Mouse (Mus musculus): Measurements from ENCODE around the gene Tm9sf4. TPM values are rescaled to one million over a fixed set of nuclear protein-coding genes. Genes with fewer than 3 reads are reported as not detected.

Tm9sf4 gene
- 74.5 and 80.5 TPM in 2 replicates for polyA plus RNA-seq (2016; fragmentation: Nextera tagmentation; extraction: Ambion mirVana)

DNA sequence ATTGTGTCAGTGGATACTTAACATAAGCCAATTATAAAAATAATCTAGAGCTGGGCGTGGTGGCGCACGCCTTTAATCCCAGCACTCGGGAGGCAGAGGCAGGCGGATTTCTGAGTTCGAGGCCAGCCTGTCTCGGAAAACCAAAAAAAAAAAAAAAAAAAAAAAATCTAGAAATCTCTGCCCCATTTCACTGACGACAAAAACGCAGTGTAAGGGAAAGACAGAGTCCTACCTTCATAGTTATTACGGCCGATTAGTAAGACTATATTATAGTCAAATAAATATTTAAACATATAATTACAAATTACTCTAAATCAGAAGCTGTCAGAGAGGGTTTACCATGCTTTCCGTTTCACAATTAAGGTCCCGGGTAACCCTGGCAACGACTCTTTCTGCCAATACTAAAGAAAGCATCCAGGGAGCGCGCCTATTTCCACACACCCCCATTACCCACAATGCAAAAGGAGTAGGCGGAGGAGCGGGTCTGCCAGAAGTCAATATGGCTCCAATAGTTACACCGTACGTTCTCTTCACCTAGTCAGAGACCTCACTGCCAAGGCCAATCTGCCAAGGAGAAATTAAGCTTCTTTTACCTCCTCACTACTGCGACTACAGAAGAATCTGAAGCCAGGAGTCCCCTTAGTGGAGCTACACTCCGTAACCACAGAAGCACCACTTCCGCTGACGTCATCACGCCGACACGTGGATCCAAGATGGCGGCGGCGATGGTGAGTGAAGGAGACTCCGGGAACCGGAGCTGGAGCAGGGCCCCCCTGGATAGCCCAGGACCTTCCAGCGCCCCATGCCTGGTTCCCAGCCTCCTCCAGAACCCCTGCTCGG, at the start of gene Tm9sf4:
Gene Tm9sf4 (plus strand): TSS at position 460 of the 840 bp plus-strand sequence.
- DNase-seq (ENCODE audit: low spot score): peak; percentile 95
- Histone ChIP-seq H3K4me1 (replicated peaks) (peaks cover 9% of the 10 kb centered on the region), H3K36me3 (peaks cover 14% of the 10 kb centered on the region), H3K27ac (peak within 1 kb of the TSS; percentile 97), H3K4me3 (peak within 1 kb of the TSS; percentile 88), H3K27me3 (ENCODE audit: insufficient read depth, poor library complexity, severe bottlenecking) (no peaks in the 10 kb centered on the region; the same call in 1 of the 2 replicates), H3K9me3 (no peaks in the 10 kb centered on the region)
- WGBS: 10% methylated on average over 34 of the region's 34 CpGs

GRCm38 (mm10) chr2:153115679-153116081, 45.4 kb upstream of the Tm9sf4 start:
- Histone ChIP-seq H3K27me3 (ENCODE audit: insufficient read depth, poor library complexity, severe bottlenecking) (peaks cover 11% of the 10 kb centered on the region), H3K4me1 (replicated peaks) (no peaks in the 10 kb centered on the region), H3K4me3 (no peak overlapping the region), H3K9me3 (no peaks in the 10 kb centered on the region), H3K27ac (no peak overlapping the region), H3K36me3 (no peaks in the 10 kb centered on the region)
- WGBS: 84% methylated on average over 4 of the region's 4 CpGs
- DNase-seq (ENCODE audit: low spot score): no peak

DNA sequence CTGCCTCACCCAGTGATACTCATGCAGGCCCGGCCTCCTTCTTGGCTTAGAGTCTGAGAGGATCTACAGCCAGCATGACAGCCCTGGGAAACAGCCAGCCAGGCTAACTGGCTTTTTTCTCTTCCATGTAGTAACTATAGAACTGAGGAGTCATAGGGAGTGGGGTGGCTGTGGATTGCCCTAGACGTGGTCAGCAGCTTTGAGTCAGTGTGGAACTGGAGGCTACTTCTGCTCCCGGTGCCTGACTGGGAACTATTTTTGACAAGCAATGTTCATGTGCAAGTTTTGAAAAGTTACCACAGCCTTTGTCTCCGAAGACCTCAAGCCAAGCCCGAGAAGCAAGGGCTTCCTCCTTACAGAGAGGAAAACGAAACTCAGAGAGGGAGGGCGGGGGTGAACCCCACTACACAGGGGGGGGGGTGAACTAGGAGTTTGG, 44.0 kb upstream of the Tm9sf4 start:
- Histone ChIP-seq H3K27ac (no peak overlapping the region), H3K4me3 (no peak overlapping the region), H3K4me1 (replicated peaks) (no peaks in the 10 kb centered on the region), H3K27me3 (ENCODE audit: insufficient read depth, poor library complexity, severe bottlenecking) (0 out of 2 replicates have a peak, but pooled peaks cover 3% of the 10 kb centered on the region), H3K9me3 (no peaks in the 10 kb centered on the region), H3K36me3 (no peaks in the 10 kb centered on the region)
- DNase-seq (ENCODE audit: low spot score): no peak
- WGBS: 88% methylated on average over 7 of the region's 7 CpGs

- no peak for DNase-seq (ENCODE audit: low spot score)
- H3K27ac ChIP-seq: no peak overlapping the region
- no peaks in the 10 kb centered on the region for H3K27me3 ChIP-seq (ENCODE audit: insufficient read depth, poor library complexity, severe bottlenecking)
- 91% methylated on average over 6 of the region's 6 CpGs for WGBS
- H3K4me3 ChIP-seq: no peak overlapping the region
- H3K4me1 ChIP-seq (replicated peaks): no peaks in the 10 kb centered on the region
- H3K9me3 ChIP-seq: no peaks in the 10 kb centered on the region
- H3K36me3 ChIP-seq: no peaks in the 10 kb centered on the region
Measured at GRCm38 (mm10) chr2:153119488-153119887, 41.6 kb upstream of the Tm9sf4 start.

DNA sequence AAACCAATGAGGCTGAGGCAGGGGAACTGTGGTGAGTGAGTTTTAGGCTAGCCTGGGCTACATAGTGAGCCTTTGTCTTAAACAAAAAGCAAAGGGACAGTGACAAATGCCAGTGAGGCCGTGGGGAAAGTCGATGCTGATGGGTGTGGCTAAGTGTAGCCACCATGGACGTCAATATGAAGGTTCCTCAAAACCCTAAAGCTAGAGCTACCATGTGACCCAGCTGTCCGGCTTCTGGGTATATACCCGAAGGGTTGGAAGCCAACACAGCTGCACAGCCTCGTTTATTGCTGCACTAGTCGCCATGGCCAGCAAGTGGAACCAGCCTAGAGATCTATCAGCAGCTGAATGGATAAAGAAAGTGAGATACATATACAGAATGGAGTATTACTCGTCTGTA, 41.0 kb upstream of the Tm9sf4 start:
- WGBS: 73% methylated on average over 8 of the region's 8 CpGs
- no peak overlapping the region for H3K27ac ChIP-seq
- no peaks in the 10 kb centered on the region for H3K36me3 ChIP-seq
- H3K9me3 ChIP-seq: no peaks in the 10 kb centered on the region
- no peak overlapping the region for H3K4me3 ChIP-seq
- no peak for DNase-seq (ENCODE audit: low spot score)
- no peaks in the 10 kb centered on the region for H3K27me3 ChIP-seq (ENCODE audit: insufficient read depth, poor library complexity, severe bottlenecking)
- no peaks in the 10 kb centered on the region for H3K4me1 ChIP-seq (replicated peaks)

GRCm38 (mm10) chr2:153121821-153122615, 39.1 kb upstream of the Tm9sf4 start:
- Histone ChIP-seq H3K27me3 (ENCODE audit: insufficient read depth, poor library complexity, severe bottlenecking) (no peaks in the 10 kb centered on the region), H3K36me3 (no peaks in the 10 kb centered on the region), H3K27ac (no peak overlapping the region), H3K4me1 (replicated peaks) (no peaks in the 10 kb centered on the region), H3K4me3 (no peak overlapping the region), H3K9me3 (no peaks in the 10 kb centered on the region)
- 77% methylated on average over 8 of the region's 8 CpGs for WGBS
- DNase-seq (ENCODE audit: low spot score): no peak

GRCm38 (mm10) chr2:153122701-153123100, 38.4 kb upstream of the Tm9sf4 start:
- no peaks in the 10 kb centered on the region for H3K36me3 ChIP-seq
- H3K9me3 ChIP-seq: no peaks in the 10 kb centered on the region
- WGBS: 89% methylated on average over 7 of the region's 7 CpGs
- no peak overlapping the region for H3K27ac ChIP-seq
- no peak for DNase-seq (ENCODE audit: low spot score)
- H3K4me1 ChIP-seq (replicated peaks): no peaks in the 10 kb centered on the region
- H3K4me3 ChIP-seq: no peak overlapping the region
- H3K27me3 ChIP-seq (ENCODE audit: insufficient read depth, poor library complexity, severe bottlenecking): no peaks in the 10 kb centered on the region

DNA sequence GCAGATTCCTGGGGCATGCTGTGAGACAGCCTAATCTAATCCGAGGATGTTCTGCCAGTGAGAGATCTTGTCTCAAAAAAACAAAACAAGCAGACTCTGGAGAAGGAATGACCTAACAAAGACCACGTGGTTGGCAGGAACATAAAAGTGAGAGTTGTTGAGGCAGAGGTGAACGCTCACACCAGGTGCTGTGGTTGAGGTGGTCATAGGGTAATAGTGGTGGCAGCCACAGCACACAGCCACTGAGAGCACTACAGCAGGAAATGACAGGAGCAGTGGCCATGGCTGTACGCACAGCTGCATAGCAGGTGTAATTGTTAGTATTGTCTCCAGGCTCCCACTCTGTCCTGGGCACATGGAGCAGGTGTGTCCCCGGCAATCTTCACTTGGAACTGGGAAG, 35.2 kb upstream of the Tm9sf4 start:
- Histone ChIP-seq H3K4me3 (no peak overlapping the region), H3K27me3 (ENCODE audit: insufficient read depth, poor library complexity, severe bottlenecking) (0 out of 2 replicates have a peak, but pooled peaks cover 3% of the 10 kb centered on the region), H3K27ac (no peak overlapping the region), H3K4me1 (replicated peaks) (no peaks in the 10 kb centered on the region), H3K9me3 (no peaks in the 10 kb centered on the region), H3K36me3 (no peaks in the 10 kb centered on the region)
- 63% methylated on average over 5 of the region's 5 CpGs for WGBS
- no peak for DNase-seq (ENCODE audit: low spot score)

DNA sequence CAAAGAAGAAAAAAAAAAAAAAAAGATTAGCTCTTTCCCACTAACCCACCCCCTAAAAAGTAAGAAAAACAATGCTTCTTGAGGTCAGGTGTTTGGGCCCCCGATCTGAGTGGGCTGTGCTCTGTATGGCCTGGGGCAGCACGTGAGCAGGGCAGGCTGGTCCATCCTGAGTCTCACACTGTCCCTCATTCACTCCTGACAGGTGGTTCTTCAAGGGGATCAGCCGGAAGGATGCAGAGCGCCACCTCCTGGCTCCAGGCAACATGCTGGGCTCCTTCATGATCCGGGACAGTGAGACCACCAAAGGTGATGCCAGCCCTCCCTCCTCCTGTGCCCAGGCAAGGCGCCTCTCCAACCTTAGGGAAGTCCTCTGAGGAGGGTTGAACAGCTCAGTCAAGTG, 30.1 kb upstream of the Tm9sf4 start:
- Histone ChIP-seq H3K4me3 (no peak overlapping the region), H3K27ac (no peak overlapping the region), H3K4me1 (replicated peaks) (0 out of 2 replicates have a peak, but pooled peaks cover 7% of the 10 kb centered on the region), H3K36me3 (no peaks in the 10 kb centered on the region), H3K27me3 (ENCODE audit: insufficient read depth, poor library complexity, severe bottlenecking) (0 out of 2 replicates have a peak, but pooled peaks cover 3% of the 10 kb centered on the region), H3K9me3 (no peaks in the 10 kb centered on the region)
- WGBS: 14% methylated on average over 6 of the region's 6 CpGs
- peak; percentile 23 for DNase-seq (ENCODE audit: low spot score)

DNA sequence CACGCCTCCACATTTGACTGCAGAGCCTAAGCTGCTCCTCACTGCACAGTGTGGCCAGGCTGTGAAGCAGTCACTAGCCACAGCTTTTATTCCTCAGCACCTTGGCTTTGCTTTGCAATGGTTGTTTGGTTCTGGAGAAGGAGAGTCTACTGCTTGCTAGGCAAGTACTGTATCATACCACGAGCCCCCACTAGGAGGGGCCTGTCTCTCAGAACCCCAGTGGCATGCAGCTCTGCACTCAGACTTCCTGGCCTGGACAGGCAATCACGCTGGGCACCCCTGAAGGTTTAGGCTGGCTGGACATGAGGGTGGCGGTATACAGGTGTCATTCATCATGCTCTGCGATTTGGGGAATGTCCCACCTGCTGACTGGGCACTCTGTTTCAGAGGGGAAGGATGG, 26.9 kb upstream of the Tm9sf4 start:
- 40% methylated on average over 5 of the region's 5 CpGs for WGBS
- Histone ChIP-seq H3K27me3 (ENCODE audit: insufficient read depth, poor library complexity, severe bottlenecking) (0 out of 2 replicates have a peak, but pooled peaks cover 3% of the 10 kb centered on the region), H3K36me3 (no peaks in the 10 kb centered on the region), H3K4me3 (no peak overlapping the region), H3K27ac (no peak overlapping the region), H3K9me3 (no peaks in the 10 kb centered on the region), H3K4me1 (replicated peaks) (0 out of 2 replicates have a peak, but pooled peaks cover 7% of the 10 kb centered on the region)
- DNase-seq (ENCODE audit: low spot score): peak; percentile 11

DNA sequence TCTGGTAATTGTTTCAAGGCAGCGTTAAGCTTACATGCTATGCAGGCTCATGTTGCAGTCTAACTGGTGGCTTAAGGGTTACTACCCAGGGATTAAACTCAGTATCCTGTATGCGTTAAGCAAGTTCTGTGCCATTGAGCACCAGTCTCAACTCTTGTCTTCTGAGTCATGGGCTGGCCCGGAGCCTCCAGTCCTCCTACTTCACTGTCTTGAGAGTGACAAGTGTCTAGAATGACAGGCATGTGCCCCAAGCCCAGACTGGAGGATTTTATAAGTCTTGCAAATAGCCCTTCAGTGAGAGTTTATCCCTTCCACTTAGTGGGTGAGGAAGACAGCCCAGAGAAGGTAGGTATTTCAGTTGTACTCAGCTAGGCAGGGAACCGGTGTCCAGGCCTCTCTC, 24.9 kb upstream of the Tm9sf4 start:
- peaks cover 16% of the 10 kb centered on the region for H3K4me1 ChIP-seq (replicated peaks)
- H3K36me3 ChIP-seq: no peaks in the 10 kb centered on the region
- WGBS: 73% methylated on average over 4 of the region's 4 CpGs
- no peak for DNase-seq (ENCODE audit: low spot score)
- no peaks in the 10 kb centered on the region for H3K27me3 ChIP-seq (ENCODE audit: insufficient read depth, poor library complexity, severe bottlenecking)
- no peak overlapping the region for H3K27ac ChIP-seq
- H3K4me3 ChIP-seq: no peak overlapping the region
- no peaks in the 10 kb centered on the region for H3K9me3 ChIP-seq

DNA sequence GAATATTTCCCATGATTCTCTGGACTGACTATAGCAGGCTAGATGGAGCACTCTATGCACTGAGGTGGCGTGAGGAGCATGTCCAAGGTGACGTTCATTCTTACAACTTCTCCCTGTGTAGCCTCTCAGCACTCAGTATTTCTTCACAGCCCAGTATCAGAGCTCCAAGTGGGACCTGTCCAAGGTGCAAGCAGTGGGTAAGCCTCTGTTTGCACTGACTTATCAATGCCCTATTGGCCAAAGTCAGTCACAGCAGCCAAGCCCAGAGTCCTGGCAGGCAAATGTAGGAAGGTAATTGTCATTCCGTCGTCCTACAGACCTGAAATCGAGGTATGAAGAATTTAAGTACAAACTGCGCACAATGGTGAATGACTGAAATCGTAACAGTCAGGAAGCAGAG, 21.9 kb upstream of the Tm9sf4 start:
- H3K4me3 ChIP-seq: no peak overlapping the region
- no peaks in the 10 kb centered on the region for H3K9me3 ChIP-seq
- DNase-seq (ENCODE audit: low spot score): no peak
- WGBS: 83% methylated on average over 7 of the region's 7 CpGs
- peaks cover 13% of the 10 kb centered on the region for H3K4me1 ChIP-seq (replicated peaks)
- 0 out of 2 replicates have a peak, but pooled peaks cover 6% of the 10 kb centered on the region for H3K27me3 ChIP-seq (ENCODE audit: insufficient read depth, poor library complexity, severe bottlenecking)
- no peaks in the 10 kb centered on the region for H3K36me3 ChIP-seq
- no peak overlapping the region for H3K27ac ChIP-seq
